Mouse (Mus musculus) naive thymus-derived CD4-positive, alpha-beta T cell, adult 2 months (primary cell): ENCODE data around the gene Cyp4f40.
"Not testable (repeated sequence)": the region's sequence is repeated elsewhere in the genome, so short reads cannot be mapped to it uniquely, and the experiment has no call there.

ENCODE experiments used
- DNase-seq: peaks from one replicate; pipeline ENCODE4 v3.0.0-alpha.2; 2011; ENCODE audit warnings: low read depth

Gene Cyp4f40

GRCm38 (mm10) chr17:32710541-32710940 is 51.8 kb downstream of the Cyp4f40 start:
- DNase-seq = not testable (repeated sequence)

- not testable (repeated sequence) for DNase-seq
These were observed 63.5 kb downstream of the Cyp4f40 start for GRCm38 (mm10) chr17:32722151-32722550.

GRCm38 (mm10) chr17:32722771-32723170 is 64.1 kb downstream of the Cyp4f40 start:
- DNase-seq = no peak

GRCm38 (mm10) chr17:32726360-32726759 is 67.7 kb downstream of the Cyp4f40 start:
- not testable (repeated sequence) for DNase-seq
